Mouse (Mus musculus): ENCODE data around the gene Cnep1r1. TPM values are rescaled to one million over a fixed set of nuclear protein-coding genes. Genes with fewer than 3 reads are reported as not detected.

Gene Cnep1r1
- total RNA-seq, 4 experiments from 2014 or later: 32.7 to 40.3 (median 36.8) TPM

Small RNA genes lying within 50 kb of the gene (microRNA-seq; reads per million reads assigned to microRNA genes)
- 1.1 reads per million for gene Mir7071

Other genes with a start within 250 kb of the Cnep1r1 start
- 1 to 10 TPM; 3.2 to 5.2 (median 3.6) TPM for gene Zfp423, start 159.2 kb upstream of the Cnep1r1 start, total RNA-seq (2022)
- 10 to 100 TPM; 21.5 to 23.3 (median 21.7) TPM for gene Heatr3, start 19.1 kb downstream of the Cnep1r1 start, total RNA-seq (2022)
- 10 to 100 TPM; 17.2 to 20.5 (median 18.7) TPM for gene Tent4b, start 80.4 kb downstream of the Cnep1r1 start, total RNA-seq (2022)
- gene Adcy7, start 153.6 kb downstream of the Cnep1r1 start, total RNA-seq (2022): 1 to 10 TPM; 3.1 to 5.0 (median 4.2) TPM
- gene Brd7, start 243.4 kb downstream of the Cnep1r1 start, total RNA-seq (2022): 10 to 100 TPM; 74.5 to 90.1 (median 75.6) TPM